Mouse (Mus musculus) heart, adult 2 months (tissue): ENCODE results near the gene Crxos.

ENCODE experiments used
- CTCF ChIP-seq: fragments of 200-600 bp; IDR thresholded peaks from 2 replicates; pipeline ENCODE4 v1.8.1; 2022; ENCODE audit warnings: antibody characterized with exemption, mild to moderate bottlenecking, moderate library complexity
- POLR2A ChIP-seq: fragments of 200-500 bp; IDR thresholded peaks from 2 replicates; pipeline ENCODE4 v1.6.1; 2011; ENCODE audit warnings: mild to moderate bottlenecking, low read depth, low read length, control low read depth; ENCODE audit not compliant: insufficient read depth

GRCm38 (mm10) chr7:15930543-15930942 lies 48.1 kb downstream of the Crxos start:
- TF ChIP-seq CTCF (peak; percentile 56), POLR2A (no peak)
